Mouse (Mus musculus) layer of hippocampus, postnatal 36 days (tissue): ENCODE results near the gene D730048I06Rik. TPM values are rescaled to one million over a fixed set of nuclear protein-coding genes. Genes with fewer than 3 reads are reported as not detected.
"Not testable (repeated sequence)": the region's sequence is repeated elsewhere in the genome, so short reads cannot be mapped to it uniquely, and the experiment has no call there.

ENCODE experiments used
- DNase-seq, 2 experiments: peaks; one replicate each; pipeline ENCODE4 v3.0.0; 2022
- total RNA-seq, 2 experiments: library from RNA; stranded (reverse); gene quantifications; 2 replicates each; pipeline ENCODE4 v1.2.3; 2021

The D730048I06Rik gene
- not detected for total RNA-seq

DNA sequence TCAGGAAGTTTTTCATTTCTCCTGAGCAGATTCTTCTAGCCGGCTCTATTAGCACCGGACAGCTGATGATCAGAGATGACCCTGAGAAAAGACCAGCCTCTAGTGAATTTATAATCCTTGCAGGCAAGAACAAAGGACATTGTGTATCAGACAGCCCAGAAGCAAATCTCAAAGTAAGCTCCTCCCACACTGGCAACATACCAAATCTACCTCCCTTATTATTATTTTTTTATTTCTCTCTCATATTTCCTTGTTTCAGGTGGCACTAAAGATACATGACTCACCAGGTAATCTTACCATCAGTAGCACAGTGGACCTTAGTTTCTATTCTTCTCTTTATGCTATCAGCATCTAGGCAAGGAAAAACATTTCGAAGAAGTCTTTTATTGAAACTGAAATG, at the start of gene D730048I06Rik, which contains the start of gene Gm27235:
TSS of gene D730048I06Rik (minus strand) at position 112 of the 400 bp plus-strand sequence.
TSS of gene Gm27235 (minus strand) at position 101 of the 400 bp plus-strand sequence.
- DNase-seq, result no peak

DNA sequence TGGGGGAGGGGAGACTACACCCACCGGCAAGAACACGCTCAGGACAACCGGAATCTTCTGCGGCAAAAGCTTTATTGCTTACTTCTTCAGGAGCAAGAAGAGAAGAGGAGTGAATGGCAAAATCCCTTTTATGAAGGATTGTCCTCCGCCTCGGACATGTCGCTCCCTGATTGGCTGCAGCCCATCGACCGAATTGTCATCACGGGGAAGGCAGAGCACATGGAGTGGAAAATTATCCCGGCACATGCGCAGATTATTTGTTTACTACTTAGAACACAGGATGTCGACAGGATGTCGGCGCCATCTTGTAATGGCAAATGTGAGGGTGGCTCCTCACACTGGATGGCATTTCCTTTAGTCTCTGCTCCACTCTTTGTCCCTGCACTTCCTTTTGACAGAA, 28.0 kb upstream of the D730048I06Rik start:
- DNase-seq, result not testable (repeated sequence)

DNA sequence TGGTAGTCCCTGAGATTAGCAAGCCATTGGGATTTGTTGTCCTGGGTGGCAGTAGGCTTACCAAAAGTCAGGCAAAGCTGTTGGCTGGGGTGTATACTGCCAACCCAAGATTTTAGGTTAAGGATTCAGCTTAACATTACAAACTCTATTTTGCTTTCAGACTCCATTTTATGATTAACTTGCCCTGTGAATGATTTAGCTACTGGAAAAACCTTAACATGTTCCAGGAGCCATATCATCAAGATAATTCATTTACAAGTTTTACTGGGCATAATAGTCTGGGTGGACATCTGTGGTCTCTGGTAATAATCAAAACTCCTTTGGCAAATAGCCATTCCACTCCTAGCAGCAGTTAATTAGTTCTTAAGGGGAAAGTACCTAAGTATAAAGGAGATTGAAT, 8.2 kb upstream of the D730048I06Rik start:
- no peak for DNase-seq

DNA sequence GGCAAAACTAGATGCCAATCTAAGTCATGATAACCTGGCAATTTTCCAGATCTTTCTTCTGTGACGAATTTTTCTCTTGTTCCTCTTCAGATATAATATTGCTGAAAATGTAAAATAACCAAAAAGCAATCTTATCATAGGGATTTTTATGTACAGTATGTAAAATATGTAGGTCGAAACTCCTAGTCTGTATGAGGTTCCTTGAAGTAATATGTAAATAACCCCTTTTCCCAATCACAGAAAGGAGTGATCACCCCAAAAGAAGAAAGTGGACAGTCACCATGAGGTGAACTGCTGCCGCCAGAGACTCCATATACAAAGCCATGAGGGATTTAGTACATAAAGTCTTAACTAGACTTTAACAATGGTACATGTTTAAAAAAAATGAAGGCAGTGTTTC, 11.9 kb downstream of the D730048I06Rik start, which contains the start of gene Gm17727:
TSS of gene Gm17727 (minus strand) at position 101 of the 400 bp plus-strand sequence.
- DNase-seq, result no peak

DNA sequence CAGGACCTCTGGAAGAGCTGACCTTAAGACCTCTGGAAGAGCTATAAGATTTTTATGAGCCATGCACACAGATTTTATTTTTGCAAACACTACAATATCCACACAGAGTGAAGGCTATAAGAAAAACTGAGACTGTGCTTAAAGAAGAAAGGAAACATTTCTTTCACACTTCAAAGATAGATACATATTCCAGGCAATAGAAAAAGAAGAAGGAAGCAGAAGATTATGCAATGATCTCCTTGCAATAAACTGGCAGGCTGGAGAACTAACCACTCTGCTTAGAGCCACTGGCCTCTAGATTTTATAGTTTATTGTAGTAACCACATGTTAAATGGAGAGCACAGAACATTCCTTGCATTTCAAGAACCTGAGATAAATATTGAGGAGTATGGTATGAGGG, 33.1 kb downstream of the D730048I06Rik start:
- DNase-seq, result no peak

DNA sequence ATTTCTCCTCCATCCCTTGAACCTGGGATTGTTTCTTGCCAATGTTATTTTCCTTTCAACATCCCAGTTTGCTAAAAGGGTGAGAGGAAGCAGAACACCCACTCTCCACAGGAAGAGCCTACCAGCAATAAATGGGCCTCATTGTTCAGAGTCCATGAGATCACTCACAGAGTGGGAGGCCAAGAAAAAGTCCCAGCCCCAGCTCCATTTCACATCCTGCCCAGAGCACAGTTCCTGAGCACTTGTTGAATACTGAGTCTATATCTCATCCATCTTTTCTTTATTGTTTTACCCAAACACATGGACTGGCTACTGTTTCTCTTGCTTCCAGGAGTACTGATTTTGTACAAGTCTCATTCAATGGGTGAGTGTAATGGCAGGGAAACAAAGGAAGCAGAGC, 49.2 kb downstream of the D730048I06Rik start, which contains the start of gene Gm17677:
TSS of gene Gm17677 (plus strand) at position 301 of the 400 bp plus-strand sequence.
- no peak for DNase-seq

Other genes with a start within 250 kb of the D730048I06Rik start
- gene Ddx25, start 231.6 kb downstream of the D730048I06Rik start, total RNA-seq, result 10 to 100 TPM; 13.6 to 14.7 TPM
- gene Pus3, start 231.5 kb downstream of the D730048I06Rik start, total RNA-seq, result 10 to 100 TPM; 12.4 to 12.9 TPM
- under 1 TPM; 0.78 to 0.90 TPM for gene Pate2, start 219.8 kb downstream of the D730048I06Rik start, total RNA-seq
- gene Hyls1, start 219.7 kb downstream of the D730048I06Rik start, total RNA-seq, result 10 to 100 TPM; 11.3 to 14.6 TPM
- not detected for gene Pate4, start 178.2 kb downstream of the D730048I06Rik start, total RNA-seq
- not detected for gene Pate3, start 141.9 kb downstream of the D730048I06Rik start, total RNA-seq
- gene Pate1, start 102.7 kb downstream of the D730048I06Rik start, total RNA-seq, result not detected
- not detected for gene Gm17677, start 49.1 kb downstream of the D730048I06Rik start, total RNA-seq
- not detected for gene Gm17727, start 12.0 kb downstream of the D730048I06Rik start, total RNA-seq
- not detected for gene Gm27235, start within 50 bp of the D730048I06Rik start, total RNA-seq
- gene 9230110F15Rik, start 54.0 kb upstream of the D730048I06Rik start, total RNA-seq, result not detected
- not detected for gene 9230113P08Rik, start 118.3 kb upstream of the D730048I06Rik start, total RNA-seq